Mouse (Mus musculus): ENCODE data around the gene Trabd2b.

GRCm38 (mm10) chr4:114399821-114400220, 6.7 kb upstream of the Trabd2b start:
- TF ChIP-seq CTCF (IDR thresholded peaks at IDR 0.05 in 2 of 3, conservative IDR thresholded peaks at IDR 0.05 in 1 of 3; ENCODE audit: control insufficient read depth in 1 of 3, insufficient read depth in 1 of 3, low read depth in 2 of 3, low read length in 3 of 3, poor library complexity in 1 of 3, severe bottlenecking in 1 of 3) (no peak), TBP (IDR thresholded peaks at IDR 0.05; ENCODE audit: low read depth, low read length) (no peak), MAX (IDR thresholded peaks at IDR 0.05; ENCODE audit: low read length) (no peak), BHLHE40 (IDR thresholded peaks at IDR 0.05; ENCODE audit: borderline replicate concordance, low read depth, low read length) (no peak), MYB (IDR thresholded peaks at IDR 0.05; ENCODE audit: low read depth, low read length) (no peak), POLR2A (IDR thresholded peaks at IDR 0.05; ENCODE audit: control insufficient read depth in 1 of 2, insufficient read depth in 1 of 2, low read depth in 1 of 2, low read length in 2 of 2, poor library complexity in 1 of 2) (no peak), RAD21 (IDR thresholded peaks at IDR 0.05; ENCODE audit: low read depth, low read length) (no peak), KAT2A (conservative IDR thresholded peaks at IDR 0.05; ENCODE audit: low read depth, low read length) (no peak), POLR2AphosphoS2 (IDR thresholded peaks at IDR 0.05; ENCODE audit: low read length) (no peak), GATA1 (IDR thresholded peaks at IDR 0.05; ENCODE audit: low read depth, low read length) (no peak), TAL1 (IDR thresholded peaks at IDR 0.05; ENCODE audit: low read length) (no peak), CHD1 (IDR thresholded peaks at IDR 0.05; ENCODE audit: low read depth, low read length) (no peak)
